Mouse (Mus musculus): ENCODE measurements around the gene Slc4a3. TPM values are rescaled to one million over a fixed set of nuclear protein-coding genes. Genes with fewer than 3 reads are reported as not detected.

The Slc4a3 gene
- polyA plus RNA-seq, 1 experiment: 29.7 TPM

DNA sequence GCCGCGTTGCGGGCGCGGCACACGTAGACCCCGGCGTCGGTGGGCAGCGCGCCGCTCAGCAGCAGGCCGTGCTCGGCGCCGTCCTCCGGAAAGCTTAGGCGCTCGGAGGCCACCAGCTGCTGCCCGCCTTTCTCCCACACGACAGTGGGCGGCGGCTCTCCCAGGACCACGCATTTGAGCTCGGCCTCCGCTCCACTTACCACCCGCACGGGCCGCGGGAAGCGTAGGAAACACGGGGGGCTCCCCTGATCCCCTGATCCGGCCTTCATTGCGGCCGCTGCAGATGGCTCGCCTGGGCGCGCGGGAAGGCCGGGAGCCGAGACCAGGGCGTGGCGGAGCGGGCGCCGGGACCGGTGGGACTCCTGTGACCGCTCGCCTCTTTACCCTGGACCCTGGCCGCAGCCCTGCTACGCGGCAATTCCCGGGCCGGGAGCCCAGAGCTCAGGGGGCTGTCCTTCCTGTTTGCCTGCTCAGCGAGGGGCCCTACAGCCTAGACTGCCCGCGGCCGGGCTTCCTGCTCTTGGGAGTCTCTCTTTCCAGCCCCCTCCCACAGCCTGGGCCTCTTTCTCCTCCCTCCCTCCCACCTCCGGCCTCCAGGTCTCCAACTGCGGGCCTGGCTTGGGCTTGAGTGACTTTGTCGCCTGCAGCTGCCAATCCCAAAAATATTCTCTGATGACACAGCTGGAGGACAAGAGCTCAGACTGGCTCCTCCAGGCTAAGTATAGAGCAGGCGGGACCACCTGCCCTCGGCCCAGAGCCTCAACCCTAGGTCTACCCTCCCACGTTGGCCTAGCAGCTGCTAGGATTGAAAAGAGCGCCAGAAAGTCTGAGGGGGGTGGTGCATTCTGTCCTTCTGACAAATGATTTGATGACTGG, 39.9 kb upstream of the Slc4a3 start, which contains the start of gene Obsl1:
Obsl1 (minus strand) TSS at position 497 of the 876 bp plus-strand sequence.
- Histone ChIP-seq H3K4me1 (ENCODE audit: control insufficient read depth, insufficient read depth, low read length) (no peaks in the 10 kb centered on the region), H3K4me3 (replicated peaks; ENCODE audit: extremely low read depth, low read depth, low read length) (peak within 1 kb of the TSS; percentile 73)
- WGBS: 1% methylated on average over 65 of the region's 65 CpGs
- peak; percentile 42 for DNase-seq
- TF ChIP-seq POLR2A (IDR thresholded peaks at IDR 0.05; ENCODE audit: borderline replicate concordance, extremely low read depth, low read depth, low read length) (no peak), CTCF (IDR thresholded peaks at IDR 0.05; ENCODE audit: insufficient read depth, low read length) (no peak)

DNA sequence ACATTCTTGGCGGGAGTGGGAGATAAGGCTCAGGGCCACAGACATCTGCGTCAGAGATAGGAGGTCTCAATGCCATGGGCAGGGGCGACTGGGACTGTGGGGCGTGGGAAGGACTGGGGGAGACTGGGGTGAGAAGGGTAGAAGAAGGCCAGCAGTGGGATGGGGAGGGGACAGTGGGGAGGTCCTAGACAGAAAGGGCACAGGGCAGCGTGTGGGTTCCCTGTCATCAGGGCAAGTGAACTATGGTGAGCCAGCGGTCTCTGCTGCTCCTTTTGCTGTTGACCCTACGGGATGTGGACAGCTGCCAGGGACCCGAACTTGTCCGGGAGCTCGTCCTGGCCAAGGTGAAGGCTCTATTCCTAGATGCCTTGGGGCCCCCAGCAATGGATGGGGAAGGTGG, 39.1 kb upstream of the Slc4a3 start, which contains the start of gene Inha:
Inha (plus strand) TSS at position 72 of the 400 bp plus-strand sequence.
- no peak for DNase-seq
- TF ChIP-seq CTCF (IDR thresholded peaks at IDR 0.05; ENCODE audit: insufficient read depth, low read length) (no peak), POLR2A (IDR thresholded peaks at IDR 0.05; ENCODE audit: borderline replicate concordance, extremely low read depth, low read depth, low read length) (no peak)
- H3K4me1 ChIP-seq (ENCODE audit: control insufficient read depth, insufficient read depth, low read length): no peaks in the 10 kb centered on the region
- 78% methylated on average over 10 of the region's 10 CpGs for WGBS
- H3K4me3 ChIP-seq (replicated peaks; ENCODE audit: extremely low read depth, low read depth, low read length): peak within 1 kb of the TSS; percentile 73

DNA sequence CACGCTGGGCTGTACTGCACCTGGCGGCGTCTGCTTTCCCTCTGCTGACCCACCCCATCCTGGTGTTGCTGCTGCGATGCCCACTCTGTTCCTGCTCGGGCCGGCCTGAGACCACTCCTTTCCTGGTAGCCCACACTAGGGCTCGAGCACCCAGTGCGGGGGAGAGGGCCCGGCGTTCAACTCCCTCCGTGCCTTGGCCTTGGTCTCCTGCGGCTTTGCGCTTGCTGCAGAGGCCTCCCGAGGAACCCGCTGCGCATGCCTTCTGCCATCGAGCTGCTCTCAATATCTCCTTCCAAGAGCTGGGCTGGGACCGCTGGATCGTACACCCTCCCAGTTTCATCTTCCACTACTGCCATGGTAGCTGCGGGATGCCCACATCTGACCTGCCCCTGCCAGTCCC, 36.5 kb upstream of the Slc4a3 start:
- TF ChIP-seq POLR2A (IDR thresholded peaks at IDR 0.05; ENCODE audit: borderline replicate concordance, extremely low read depth, low read depth, low read length) (no peak), CTCF (IDR thresholded peaks at IDR 0.05; ENCODE audit: insufficient read depth, low read length) (no peak)
- H3K4me1 ChIP-seq (ENCODE audit: control insufficient read depth, insufficient read depth, low read length): no peaks in the 10 kb centered on the region
- H3K4me3 ChIP-seq (replicated peaks; ENCODE audit: extremely low read depth, low read depth, low read length): no peak overlapping the region
- 73% methylated on average over 20 of the region's 20 CpGs for WGBS
- DNase-seq: no peak

DNA sequence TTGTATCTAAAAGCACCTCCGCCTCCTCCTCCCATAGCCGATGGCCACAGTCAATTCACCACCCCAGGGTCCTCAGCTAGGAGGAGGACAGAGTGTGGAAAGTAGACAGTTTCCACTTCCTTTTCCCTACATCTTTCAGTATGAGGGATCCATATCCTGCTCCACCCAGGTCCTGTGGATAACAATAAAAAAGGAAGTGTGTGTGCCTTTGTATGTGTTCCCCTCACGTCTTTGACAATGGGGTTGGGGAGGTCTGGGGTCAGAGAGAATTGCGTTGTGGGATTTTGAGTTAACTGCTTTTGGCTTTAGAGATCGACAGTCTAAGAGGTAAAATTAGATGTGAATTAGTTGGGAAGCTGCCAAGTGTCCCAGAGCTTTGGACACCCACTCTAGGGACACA, 35.9 kb upstream of the Slc4a3 start:
- no peaks in the 10 kb centered on the region for H3K4me1 ChIP-seq (ENCODE audit: control insufficient read depth, insufficient read depth, low read length)
- 45% methylated on average over 5 of the region's 5 CpGs for WGBS
- TF ChIP-seq CTCF (IDR thresholded peaks at IDR 0.05; ENCODE audit: insufficient read depth, low read length) (no peak), POLR2A (IDR thresholded peaks at IDR 0.05; ENCODE audit: borderline replicate concordance, extremely low read depth, low read depth, low read length) (no peak)
- DNase-seq: no peak
- H3K4me3 ChIP-seq (replicated peaks; ENCODE audit: extremely low read depth, low read depth, low read length): no peak overlapping the region

DNA sequence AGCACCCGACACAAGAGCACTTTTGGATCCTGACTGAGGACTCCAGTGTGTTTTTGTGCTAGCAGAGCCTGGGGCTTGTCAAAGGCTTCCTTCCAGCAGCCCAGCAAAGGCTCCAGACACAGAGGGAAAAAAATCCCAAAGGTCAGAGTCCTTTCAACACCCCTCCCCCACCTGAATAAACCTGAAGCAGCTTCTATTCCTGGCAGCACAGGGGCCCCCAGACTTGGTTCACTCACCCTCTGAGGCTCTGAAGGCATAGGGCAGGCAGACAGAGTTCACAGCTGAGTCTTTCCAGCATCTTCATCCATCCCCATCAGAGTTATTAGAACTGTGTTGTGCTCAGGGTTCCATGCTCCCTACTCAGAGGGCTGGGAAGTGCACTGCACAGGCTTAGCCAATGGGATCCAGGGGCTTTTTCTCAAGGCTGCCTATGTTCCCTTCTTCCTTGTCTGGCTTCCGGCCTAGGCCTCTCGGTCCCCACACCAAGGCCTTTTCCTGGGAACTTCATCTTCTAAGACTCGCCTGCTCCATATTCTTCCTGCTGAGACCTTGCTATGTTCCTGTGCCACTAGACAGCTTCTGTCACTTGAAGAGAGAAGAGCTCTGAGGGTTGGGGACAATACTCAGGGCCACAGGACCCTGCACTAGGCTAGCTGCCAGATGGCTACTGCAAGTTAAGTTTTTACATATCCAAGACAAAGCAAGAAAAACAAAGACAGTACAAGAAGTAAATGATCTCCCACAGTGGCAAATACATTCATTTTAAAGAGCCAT, 34.4 kb upstream of the Slc4a3 start:
- 69% methylated on average over 4 of the region's 4 CpGs for WGBS
- TF ChIP-seq CTCF (IDR thresholded peaks at IDR 0.05; ENCODE audit: insufficient read depth, low read length) (no peak), POLR2A (IDR thresholded peaks at IDR 0.05; ENCODE audit: borderline replicate concordance, extremely low read depth, low read depth, low read length) (no peak)
- no peaks in the 10 kb centered on the region for H3K4me1 ChIP-seq (ENCODE audit: control insufficient read depth, insufficient read depth, low read length)
- no peak for DNase-seq
- H3K4me3 ChIP-seq (replicated peaks; ENCODE audit: extremely low read depth, low read depth, low read length): no peak overlapping the region

DNA sequence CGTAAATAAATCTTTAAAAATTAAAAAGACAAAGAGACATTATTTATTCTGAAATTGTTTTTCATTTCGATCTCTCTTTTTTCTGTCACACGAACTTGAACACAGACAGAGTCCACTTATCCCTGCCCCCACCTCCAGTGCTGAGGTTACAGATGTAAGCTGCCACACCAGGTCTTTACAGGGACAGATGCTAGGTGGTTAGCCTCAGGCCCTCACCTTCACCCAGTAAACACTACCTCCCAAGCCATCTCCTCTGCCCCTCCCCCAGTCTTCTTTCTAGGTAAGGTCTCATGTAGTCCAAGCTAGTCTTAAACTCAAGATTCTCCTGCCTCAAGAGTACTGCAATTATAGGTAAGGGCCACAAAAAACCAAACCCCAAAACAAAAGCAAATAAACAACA, 33.5 kb upstream of the Slc4a3 start:
- Histone ChIP-seq H3K4me1 (ENCODE audit: control insufficient read depth, insufficient read depth, low read length) (no peaks in the 10 kb centered on the region), H3K4me3 (replicated peaks; ENCODE audit: extremely low read depth, low read depth, low read length) (no peak overlapping the region)
- 92% methylated on average over 3 of the region's 3 CpGs for WGBS
- no peak for TF ChIP-seq CTCF (IDR thresholded peaks at IDR 0.05; ENCODE audit: insufficient read depth, low read length)
- TF ChIP-seq POLR2A (IDR thresholded peaks at IDR 0.05; ENCODE audit: borderline replicate concordance, extremely low read depth, low read depth, low read length): no peak
- DNase-seq: no peak

DNA sequence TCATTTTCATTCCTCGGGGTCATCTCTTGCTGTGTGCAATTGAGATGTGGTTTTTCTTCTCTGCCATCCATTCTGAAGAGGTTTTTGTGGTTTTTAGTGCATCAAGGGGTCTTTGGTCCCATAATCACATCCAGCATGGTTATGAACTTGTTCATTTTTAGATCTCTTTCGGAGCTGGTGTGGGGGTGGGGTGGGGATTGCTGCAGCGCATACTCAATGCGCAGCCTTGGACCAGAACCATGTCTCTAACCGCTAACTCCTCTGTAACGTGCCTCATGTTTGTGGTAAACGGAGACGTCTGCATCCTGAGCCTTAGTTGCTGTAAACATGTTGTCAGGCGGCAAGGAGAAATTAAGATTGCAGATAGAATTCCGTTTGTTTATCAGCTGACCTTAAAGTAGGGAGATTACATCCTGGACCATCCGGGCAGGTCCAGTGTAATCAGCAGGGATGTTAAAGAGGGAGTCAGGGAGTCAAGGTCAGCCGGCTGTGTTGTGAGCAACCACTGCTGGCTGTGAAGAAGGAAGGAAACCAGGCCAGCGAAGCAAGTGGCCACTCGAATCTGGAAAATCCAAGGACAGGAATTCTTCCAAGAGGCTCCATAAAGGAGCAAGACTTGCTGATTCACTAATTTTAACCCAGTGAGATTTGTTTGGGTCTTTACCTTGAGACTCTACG, 29.2 kb upstream of the Slc4a3 start:
- 58% methylated on average over 15 of the region's 15 CpGs for WGBS
- H3K4me1 ChIP-seq (ENCODE audit: control insufficient read depth, insufficient read depth, low read length): no peaks in the 10 kb centered on the region
- no peak for TF ChIP-seq POLR2A (IDR thresholded peaks at IDR 0.05; ENCODE audit: borderline replicate concordance, extremely low read depth, low read depth, low read length)
- no peak for TF ChIP-seq CTCF (IDR thresholded peaks at IDR 0.05; ENCODE audit: insufficient read depth, low read length)
- H3K4me3 ChIP-seq (replicated peaks; ENCODE audit: extremely low read depth, low read depth, low read length): no peak overlapping the region
- DNase-seq: no peak

DNA sequence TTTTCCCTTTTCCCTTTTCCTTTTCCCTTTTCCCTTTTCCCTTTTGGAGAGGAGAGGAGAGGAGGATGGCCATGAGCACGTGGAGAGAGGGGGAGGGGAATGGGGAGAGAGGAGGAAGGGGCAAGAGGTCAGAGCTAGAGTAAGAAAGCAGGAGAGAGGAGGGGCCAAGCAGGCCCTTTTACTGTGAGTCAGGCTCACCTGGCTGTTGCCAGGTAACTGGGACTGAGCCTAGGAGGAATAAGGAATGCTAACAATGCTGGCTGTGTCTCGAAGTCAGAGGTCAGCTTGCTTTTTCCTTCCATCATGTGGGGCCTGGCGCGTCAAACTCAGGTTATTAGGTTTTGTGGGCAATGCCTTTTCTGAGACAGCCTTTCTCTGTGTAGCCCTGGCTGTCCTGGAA, 28.1 kb upstream of the Slc4a3 start:
- DNase-seq: no peak
- no peaks in the 10 kb centered on the region for H3K4me1 ChIP-seq (ENCODE audit: control insufficient read depth, insufficient read depth, low read length)
- no peak overlapping the region for H3K4me3 ChIP-seq (replicated peaks; ENCODE audit: extremely low read depth, low read depth, low read length)
- WGBS: 68% methylated on average over 4 of the region's 4 CpGs
- TF ChIP-seq POLR2A (IDR thresholded peaks at IDR 0.05; ENCODE audit: borderline replicate concordance, extremely low read depth, low read depth, low read length): no peak
- no peak for TF ChIP-seq CTCF (IDR thresholded peaks at IDR 0.05; ENCODE audit: insufficient read depth, low read length)

DNA sequence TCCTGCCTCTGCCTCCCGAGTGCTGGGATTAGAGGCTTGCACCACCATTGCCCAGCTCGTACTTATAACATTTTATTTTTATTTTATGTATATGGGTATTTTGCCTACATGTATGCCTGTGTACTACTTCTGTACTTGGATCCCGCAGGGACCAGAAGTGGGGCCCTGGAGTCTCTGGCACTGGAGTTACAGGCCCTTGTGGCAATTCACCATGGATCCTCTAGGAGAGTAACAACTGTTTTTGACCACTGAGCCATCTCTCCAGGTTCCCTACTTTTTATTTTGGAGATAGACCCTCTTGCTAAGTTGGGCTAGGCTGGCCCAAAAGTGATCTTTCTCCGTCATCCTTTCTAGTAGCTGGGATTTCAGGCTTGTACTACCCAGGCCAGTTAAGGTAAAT, 27.6 kb upstream of the Slc4a3 start:
- Histone ChIP-seq H3K4me3 (replicated peaks; ENCODE audit: extremely low read depth, low read depth, low read length) (no peak overlapping the region), H3K4me1 (ENCODE audit: control insufficient read depth, insufficient read depth, low read length) (no peaks in the 10 kb centered on the region)
- TF ChIP-seq CTCF (IDR thresholded peaks at IDR 0.05; ENCODE audit: insufficient read depth, low read length) (no peak), POLR2A (IDR thresholded peaks at IDR 0.05; ENCODE audit: borderline replicate concordance, extremely low read depth, low read depth, low read length) (no peak)
- 87% methylated on average over 4 of the region's 4 CpGs for WGBS
- DNase-seq: no peak
